ENCODE assay signal across 11 mouse cellular contexts in the genomic region with DNA sequence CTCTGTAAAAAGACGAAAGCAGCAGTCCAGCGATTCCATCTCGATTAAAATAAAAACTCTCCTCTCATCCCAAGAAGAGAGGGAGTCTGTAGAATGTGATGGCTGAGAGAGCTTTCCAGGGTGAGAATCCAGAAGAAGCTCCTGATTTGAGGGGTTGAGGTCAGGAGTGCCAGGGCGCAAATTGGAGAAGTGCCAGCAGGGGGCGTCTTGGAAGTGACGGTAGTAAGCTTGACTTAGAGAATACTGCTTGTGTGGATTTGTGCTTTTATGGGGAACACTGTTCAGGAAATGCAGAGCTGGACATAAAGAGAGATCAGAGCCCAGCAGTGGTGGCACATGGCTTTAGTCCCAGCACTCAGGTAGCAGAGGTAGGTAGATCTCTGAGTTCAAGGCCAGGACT. TPM values are rescaled to one million over a fixed set of nuclear protein-coding genes. Genes with fewer than 3 reads are reported as not detected.
DNase-seq lines count a peak whose midpoint lies in the region; ATAC-seq and TF ChIP-seq lines count a peak whose summit lies in the region.
"Had no signal": no experiment of that assay in that cellular context is flagged by ENCODE, and none has a peak within 500 bp of the region (broad histone marks: within the 10 kb centered on the region; RNA-seq: fewer than 3 reads in every experiment).

No protein-coding gene starts in this region.

- H3K9me3 ChIP-seq in limb, embryonic 14.5 days (ENCODE audit: control insufficient read depth, low read length): no peaks in the 10 kb centered on the region
- H3K9me3 ChIP-seq: limb, embryonic 15.5 days had no signal

- H3K4me3 ChIP-seq in limb, embryonic 14.5 days (replicated peaks; ENCODE audit: low read length): no peak overlapping the region
- H3K4me3 ChIP-seq: limb, embryonic 15.5 days had no signal

- H3K27ac ChIP-seq in limb, embryonic 14.5 days (replicated peaks; ENCODE audit: low read depth, low read length): no peak overlapping the region
- H3K27ac ChIP-seq: limb, embryonic 15.5 days had no signal

- H3K27me3 ChIP-seq in limb, embryonic 14.5 days (ENCODE audit: control insufficient read depth, insufficient read depth, low read length): no peaks in the 10 kb centered on the region
- H3K27me3 ChIP-seq: limb, embryonic 15.5 days had no signal

- no peak for TF ChIP-seq POLR2A in limb, embryonic 14.5 days (IDR thresholded peaks at IDR 0.05; ENCODE audit: borderline replicate concordance, extremely low read depth, insufficient read depth, insufficient read length)

- DNase-seq in gastrocnemius, postnatal 14 days: peak; percentile 45
- DNase-seq in gastrocnemius, adult 18-20 months (ENCODE audit: low spot score): no peak
- DNase-seq in right cerebral cortex, postnatal 4 days: peak; percentile 58
- no peak for DNase-seq in right cerebral cortex, postnatal 25 days
- peak; percentile 68 for DNase-seq in c-Kit-positive CD71-positive TER-119-positive erythroid progenitor cells, embryonic 14.5 days (ENCODE audit: low spot score)
- peak; percentile 45 for DNase-seq in limb, embryonic 14.5 days (ENCODE audit: low spot score)
- peak; percentile 74 for DNase-seq in retina, postnatal 1 day
- DNase-seq in cerebellum, adult 11-12 months: no peak

- intact Hi-C loops in gastrocnemius, postnatal 14 days (cut with DNase I; ENCODE audit: low total_unique reads): no loop called here

- H3K9ac ChIP-seq in limb, embryonic 14.5 days (ENCODE audit: low read depth, low read length, severe bottlenecking): no peak overlapping the region
- H3K9ac ChIP-seq: limb, embryonic 15.5 days had no signal

- H3K4me2 ChIP-seq in limb, embryonic 14.5 days (replicated peaks; ENCODE audit: low read depth, low read length, severe bottlenecking): no peak overlapping the region
- H3K4me2 ChIP-seq: limb, embryonic 15.5 days had no signal

- H3K36me3 ChIP-seq in limb, embryonic 14.5 days (ENCODE audit: control insufficient read depth, insufficient read depth, low read length): no peaks in the 10 kb centered on the region
- H3K36me3 ChIP-seq: limb, embryonic 15.5 days had no signal

- WGBS in limb, embryonic 14.5 days: 8% methylated on average over 6 of the region's 6 CpGs

- 0 out of 2 replicates have a peak, but pooled peaks have one; percentile 15 for ATAC-seq in limb, embryonic 14.5 days (ENCODE audit: low FRiP score, low read depth)

- peaks cover 4% of the 10 kb centered on the region; the same call in 1 of the 2 replicates for H3K4me1 ChIP-seq in limb, embryonic 14.5 days (ENCODE audit: control insufficient read depth, insufficient read depth, low read length)
- H3K4me1 ChIP-seq: limb, embryonic 15.5 days had no signal

RNA-seq across cellular contexts. Expression of gene Lrrc36, which starts 28.1 kb away (rescaled TPM):
- total RNA-seq in gastrocnemius, postnatal 14 days (2021): under 1 TPM; 0.53 to 0.97 TPM
- under 1 TPM; 0.41 to 0.64 TPM for total RNA-seq in gastrocnemius, adult 18-20 months (2021)
- 0.84 and 1.0 TPM in 2 replicates for polyA plus RNA-seq in limb, embryonic 14.5 days (2012; rRNA removed)
- 0.58 and 0.62 TPM in 2 replicates for polyA plus RNA-seq in limb, embryonic 14.5 days (2014; fragmentation: Nextera tagmentation; extraction: Ambion mirVana)

RNA-seq across cellular contexts. Expression of gene Kctd19, which starts 28.1 kb away (rescaled TPM):
- total RNA-seq in gastrocnemius, postnatal 14 days (2021): under 1 TPM in 1 of 2 experiments, not detected in 1; 0.21 TPM
- total RNA-seq in gastrocnemius, adult 18-20 months (2021): under 1 TPM in 1 of 2 experiments, not detected in 1; 0.21 TPM
- 0.04 TPM in 1 of 2 replicates, not detected in the other for polyA plus RNA-seq in limb, embryonic 14.5 days (2012; rRNA removed)
- polyA plus RNA-seq in limb, embryonic 14.5 days (2014; fragmentation: Nextera tagmentation; extraction: Ambion mirVana): 0.18 TPM in 1 of 2 replicates, not detected in the other
- polyA plus RNA-seq: embryonic facial prominence, embryonic 14.5 days; limb, embryonic 15.5 days; stomach, embryonic 16.5 days had no signal

RNA-seq across cellular contexts. Expression of gene Tppp3, which starts 29.9 kb away (rescaled TPM):
- total RNA-seq in gastrocnemius, postnatal 14 days (2021): 100 to 1,000 TPM; 191 to 254 TPM
- 10 to 100 TPM; 47.9 to 56.7 TPM for total RNA-seq in gastrocnemius, adult 18-20 months (2021)
- 107 and 130 TPM in 2 replicates for polyA plus RNA-seq in limb, embryonic 14.5 days (2012; rRNA removed)
- 123 and 164 TPM in 2 replicates for polyA plus RNA-seq in limb, embryonic 14.5 days (2014; fragmentation: Nextera tagmentation; extraction: Ambion mirVana)

RNA-seq across cellular contexts. Expression of gene Zdhhc1, which starts 55.3 kb away (rescaled TPM):
- 10 to 100 TPM; 10.1 to 11.2 TPM for total RNA-seq in gastrocnemius, postnatal 14 days (2021)
- total RNA-seq in gastrocnemius, adult 18-20 months (2021): 10 to 100 TPM; 10.3 to 11.6 TPM
- polyA plus RNA-seq in limb, embryonic 14.5 days (2012; rRNA removed): 72.3 and 90.2 TPM in 2 replicates
- polyA plus RNA-seq in limb, embryonic 14.5 days (2014; fragmentation: Nextera tagmentation; extraction: Ambion mirVana): 36.8 and 42.9 TPM in 2 replicates

Comparison
In these comparisons a context has a peak if more than half of its experiments do, and no peak if none do; other contexts are left out.
1. DNase-seq: peak in gastrocnemius, postnatal 14 days (single experiment), right cerebral cortex, postnatal 4 days (single experiment), c-Kit-positive CD71-positive TER-119-positive erythroid progenitor cells, embryonic 14.5 days (single experiment), limb, embryonic 14.5 days (single experiment) and retina, postnatal 1 day (single experiment); none in gastrocnemius, adult 18-20 months (single experiment), right cerebral cortex, postnatal 25 days (single experiment) and cerebellum, adult 11-12 months (single experiment).